In the genomic region with DNA sequence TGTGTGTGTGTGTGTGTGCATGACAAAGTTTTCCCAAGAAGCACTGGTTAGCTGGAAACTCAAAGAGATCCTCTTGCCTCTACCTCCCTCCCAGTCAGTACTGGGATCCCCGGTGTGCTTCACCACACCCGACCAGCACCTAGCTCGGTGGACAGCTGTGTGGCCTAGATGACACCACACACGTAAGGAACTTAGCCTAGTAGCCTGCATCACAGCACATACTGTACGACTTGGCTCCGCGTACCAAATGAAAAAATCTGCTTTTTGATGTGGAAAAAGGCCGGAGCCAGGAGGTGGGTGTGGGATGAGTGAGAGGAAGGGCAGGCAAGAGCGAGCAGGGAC, we compare ENCODE assay signal across 8 mouse cellular contexts. TPM values are rescaled to one million over a fixed set of nuclear protein-coding genes. Genes with fewer than 3 reads are reported as not detected.
DNase-seq lines count a peak whose midpoint lies in the region; ATAC-seq and TF ChIP-seq lines count a peak whose summit lies in the region.

No protein-coding gene starts in this region.

- peak overlapping the region; percentile 81 for H3K4me2 ChIP-seq in limb, embryonic 15.5 days
- H3K4me2 ChIP-seq in stomach, embryonic 16.5 days (ENCODE audit: low read depth, low read length): peak overlapping the region; percentile 80

- H3K36me3 ChIP-seq in C2C12 (ENCODE audit: control insufficient read depth, insufficient read depth): no peaks in the 10 kb centered on the region
- H3K36me3 ChIP-seq in limb, embryonic 15.5 days: no peaks in the 10 kb centered on the region
- no peaks in the 10 kb centered on the region for H3K36me3 ChIP-seq in stomach, embryonic 16.5 days (ENCODE audit: control insufficient read depth, insufficient read depth, low read length)

- H3K79me2 ChIP-seq in C2C12 (ENCODE audit: control insufficient read depth, insufficient read depth): peaks cover 57% of the 10 kb centered on the region

- WGBS in limb, embryonic 15.5 days: under 1% methylated on average over 9 of the region's 9 CpGs
- WGBS in stomach, embryonic 16.5 days: under 1% methylated on average over 9 of the region's 9 CpGs

- peak; percentile 19 for ATAC-seq in erythroblast, adult 5-6 weeks (replicated peaks; ENCODE audit: low FRiP score, poor library complexity, severe bottlenecking)
- ATAC-seq in limb, embryonic 15.5 days (ENCODE audit: insufficient number of reproducible peaks, low FRiP score, low TSS enrichment, low read depth): no peak
- no peak for ATAC-seq in stomach, embryonic 16.5 days (ENCODE audit: insufficient read depth, low FRiP score)

- no peaks in the 10 kb centered on the region for H3K9me3 ChIP-seq in limb, embryonic 15.5 days
- H3K9me3 ChIP-seq in stomach, embryonic 16.5 days (replicated peaks; ENCODE audit: control insufficient read depth, low read length): no peaks in the 10 kb centered on the region

- no peaks in the 10 kb centered on the region for H3K27me3 ChIP-seq in C2C12 (ENCODE audit: control insufficient read depth, insufficient read depth, insufficient read length)
- H3K27me3 ChIP-seq in limb, embryonic 15.5 days: no peaks in the 10 kb centered on the region
- no peaks in the 10 kb centered on the region for H3K27me3 ChIP-seq in stomach, embryonic 16.5 days (ENCODE audit: control insufficient read depth, insufficient read depth, low read length)

- DNase-seq in gastrocnemius, adult 2 months: no peak
- no peak for DNase-seq in gastrocnemius, postnatal 14 days
- no peak for DNase-seq in thymus, postnatal 4 days
- DNase-seq in gastrocnemius, postnatal 10 days: no peak

- peak overlapping the region; percentile 94 for H3ac ChIP-seq in C2C12 (ENCODE audit: control insufficient read depth, insufficient read length, low read depth)

- intact Hi-C loops in gastrocnemius, adult 2 months (cut with DNase I): loop anchor here (1.0 to 5.0 kb wide), 2 partner anchors 66 to 103 kb away; a partner anchor contains a TSS
- intact Hi-C loops in gastrocnemius, postnatal 14 days (cut with DNase I; ENCODE audit: low total_unique reads): no loop called here

- peak overlapping the region; percentile 94 for H3K4me3 ChIP-seq in gastrocnemius, adult 2 months
- peak overlapping the region; percentile 65 for H3K4me3 ChIP-seq in C2C12 (ENCODE audit: insufficient read depth, poor library complexity, severe bottlenecking)
- H3K4me3 ChIP-seq in limb, embryonic 15.5 days: peak overlapping the region; percentile 67
- peak overlapping the region; percentile 72 for H3K4me3 ChIP-seq in stomach, embryonic 16.5 days (replicated peaks; ENCODE audit: low read length)

- peak overlapping the region; percentile 93 for H3K27ac ChIP-seq in gastrocnemius, adult 2 months
- peak overlapping the region; percentile 94 for H3K27ac ChIP-seq in limb, embryonic 15.5 days
- peak overlapping the region; percentile 86 for H3K27ac ChIP-seq in stomach, embryonic 16.5 days (ENCODE audit: low read length)

- H3K9ac ChIP-seq in limb, embryonic 15.5 days: peak overlapping the region; percentile 75
- peak overlapping the region; percentile 80 for H3K9ac ChIP-seq in stomach, embryonic 16.5 days (ENCODE audit: low read length)

- peaks cover 12% of the 10 kb centered on the region for H3K79me3 ChIP-seq in C2C12 (ENCODE audit: low read depth)

- no peak for TF ChIP-seq CTCF in gastrocnemius, adult 2 months (IDR thresholded peaks at IDR 0.05)
- no peak for TF ChIP-seq CTCF in C2C12 (IDR thresholded peaks at IDR 0.05; ENCODE audit: control insufficient read depth, insufficient read depth, insufficient read length)

- H3K4me1 ChIP-seq in limb, embryonic 15.5 days: peaks cover 15% of the 10 kb centered on the region
- H3K4me1 ChIP-seq in stomach, embryonic 16.5 days (ENCODE audit: control insufficient read depth, insufficient read depth, low read length): peaks cover 12% of the 10 kb centered on the region; the same call in 1 of the 2 replicates

TF ChIP-seq in C2C12, 6 proteins besides CTCF, POLR2A, EP300 and RAD21:
- TF ChIP-seq CEBPB (IDR thresholded peaks at IDR 0.05; ENCODE audit: low read depth) (no peak), MYOD1 (IDR thresholded peaks at IDR 0.05; ENCODE audit: control insufficient read depth, insufficient read length, low read depth) (no peak), FOSL1 (IDR thresholded peaks at IDR 0.05; ENCODE audit: insufficient read depth, low read length, poor library complexity, severe bottlenecking) (no peak), MYOG (IDR thresholded peaks at IDR 0.05; ENCODE audit: control insufficient read depth, extremely low read depth, insufficient read length) (no peak), MAX (IDR thresholded peaks at IDR 0.05) (no peak), USF1 (IDR thresholded peaks at IDR 0.05; ENCODE audit: low read depth) (no peak)

RNA-seq across cellular contexts. Expression of a gene that starts 0.5 kb away (rescaled TPM):
- total RNA-seq in gastrocnemius, adult 2 months (2021): 1 to 10 TPM; 1.9 to 2.8 TPM
- total RNA-seq in gastrocnemius, postnatal 14 days (2021): 1 to 10 TPM; 2.2 to 2.3 TPM
- 9.8 TPM for polyA plus RNA-seq in C2C12 (2012; fragmentation: generic; extraction: Trizol)
- total RNA-seq in erythroblast, adult 5-6 weeks (2015; ENCODE audit: low replicate concordance): 4.8 and 5.0 TPM in 2 replicates
- total RNA-seq in erythroblast, adult 5-6 weeks (2017; ENCODE audit: low replicate concordance): 3.7 and 9.8 TPM in 2 replicates
- polyA plus RNA-seq in limb, embryonic 15.5 days (2015; fragmentation: Nextera tagmentation; extraction: Ambion mirVana): 10.8 and 11.0 TPM in 2 replicates
- 8.3 and 11.6 TPM in 2 replicates for polyA plus RNA-seq in stomach, embryonic 16.5 days (2015; fragmentation: Nextera tagmentation; extraction: Ambion mirVana)
- total RNA-seq in gastrocnemius, postnatal 10 days (2021): 1 to 10 TPM; 3.1 to 3.7 TPM
